Mouse (Mus musculus) lung, embryonic 15.5 days (tissue): ENCODE data around the gene Trp53i11. TPM values are rescaled to one million over a fixed set of nuclear protein-coding genes. Genes with fewer than 3 reads are reported as not detected.

ENCODE experiments used
- ATAC-seq: fragments of 200-750 bp; cut with Nextera tagmentation; 2 replicates; pipeline ENCODE4 v1.8.0; 2017; ENCODE audit warnings: moderate number of reproducible peaks, borderline replicate concordance; ENCODE audit not compliant: low FRiP score, low TSS enrichment; ENCODE audit errors: extremely low read depth
- H3K27ac ChIP-seq: fragments of 300-500 bp; sonication (generic); 2 replicates; pipeline ENCODE4 v1.5.1; 2015; ENCODE audit warnings: moderate library complexity, mild to moderate bottlenecking, inconsistent platforms
- H3K27me3 ChIP-seq: fragments of 300-500 bp; sonication (generic); 2 replicates; pipeline ENCODE4 v1.6.1; 2015; ENCODE audit warnings: inconsistent platforms
- H3K36me3 ChIP-seq: fragments of 300-500 bp; sonication (generic); 2 replicates; pipeline ENCODE4 v1.6.1; 2015; ENCODE audit warnings: inconsistent platforms
- H3K4me1 ChIP-seq: fragments of 300-500 bp; sonication (generic); 2 replicates; pipeline ENCODE4 v1.6.1; 2015; ENCODE audit warnings: inconsistent platforms
- H3K4me2 ChIP-seq: fragments of 300-500 bp; sonication (generic); 2 replicates; pipeline ENCODE4 v1.6.1; 2015; ENCODE audit warnings: inconsistent platforms, mild to moderate bottlenecking, moderate library complexity
- H3K4me3 ChIP-seq: fragments of 300-500 bp; sonication (generic); 2 replicates; pipeline ENCODE4 v1.5.1; 2015; ENCODE audit warnings: mild to moderate bottlenecking, inconsistent platforms
- H3K9ac ChIP-seq: fragments of 300-500 bp; sonication (generic); 2 replicates; pipeline ENCODE4 v1.6.1; 2015; ENCODE audit warnings: inconsistent platforms
- H3K9me3 ChIP-seq: fragments of 300-500 bp; sonication (generic); 2 replicates; pipeline ENCODE4 v1.6.1; 2016; ENCODE audit warnings: inconsistent platforms
- WGBS: fragments of 180-500 bp; shearing (Covaris S2); methylation state at CpG from one replicate; pipeline ENCODE4 v1.1.7; 2015; 5-methylcytosine and 5-hydroxymethylcytosine counted together
- polyA plus RNA-seq: library from polyadenylated mRNA; unstranded; fragments of >200 nt; fragmentation: Nextera tagmentation; extraction: Ambion mirVana; gene quantifications from 2 replicates; pipeline ENCODE4 v1.2.1, GENCODE M21; 2015

Gene Trp53i11
- polyA plus RNA-seq, 1 experiment from 2014 or later, result 29.7 TPM

DNA sequence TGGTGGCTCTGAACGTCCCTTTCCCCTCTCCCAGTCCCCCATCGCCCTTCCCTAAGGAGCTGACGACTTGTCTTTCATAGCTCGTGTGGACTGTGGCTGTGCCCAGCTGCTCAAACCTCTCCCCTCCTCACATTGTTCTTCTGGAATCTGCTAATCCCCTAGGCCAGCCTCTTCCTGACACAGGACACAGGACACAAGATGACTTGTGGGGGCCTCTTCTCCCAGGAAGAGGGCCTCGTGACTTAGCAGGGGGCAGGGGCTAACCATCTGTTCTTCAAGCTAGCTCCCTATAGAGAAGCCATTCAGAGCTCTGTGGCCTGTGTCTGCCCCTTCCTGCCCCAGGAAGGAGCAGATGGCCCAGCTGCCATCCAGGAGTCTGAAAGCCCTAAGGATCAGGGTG, 13.2 kb upstream of the Trp53i11 start:
- Histone ChIP-seq H3K9ac (no peak overlapping the region), H3K27me3 (peaks cover 9% of the 10 kb centered on the region), H3K4me1 (peaks cover 49% of the 10 kb centered on the region), H3K27ac (no peak overlapping the region), H3K36me3 (no peaks in the 10 kb centered on the region), H3K4me2 (no peak overlapping the region), H3K4me3 (no peak overlapping the region), H3K9me3 (no peaks in the 10 kb centered on the region)
- no peak for ATAC-seq
- WGBS, result 32% methylated on average over 5 of the region's 5 CpGs

DNA sequence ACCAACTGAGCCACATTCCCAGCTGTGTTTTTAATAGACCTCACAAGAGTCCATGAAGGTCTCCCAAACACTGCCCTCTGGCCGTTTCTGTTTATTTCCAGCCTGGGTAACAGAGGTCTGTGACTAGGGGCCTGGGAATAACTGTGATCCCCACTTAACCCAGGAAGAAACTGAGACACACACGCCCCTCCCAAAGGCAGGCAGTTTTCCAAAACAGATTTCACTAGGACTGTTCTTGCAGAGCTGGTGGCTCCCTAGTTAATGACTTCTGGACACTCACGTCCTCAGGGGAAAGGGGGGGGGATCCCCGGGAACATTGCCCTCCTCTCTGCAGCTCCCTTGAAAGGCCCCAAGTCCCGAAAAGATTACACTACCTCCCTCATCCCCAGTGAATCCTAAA, 12.1 kb upstream of the Trp53i11 start:
- no peaks in the 10 kb centered on the region for H3K9me3 ChIP-seq
- peaks cover 53% of the 10 kb centered on the region for H3K4me1 ChIP-seq
- no peak overlapping the region for H3K4me2 ChIP-seq
- H3K36me3 ChIP-seq, result no peaks in the 10 kb centered on the region
- H3K4me3 ChIP-seq, result no peak overlapping the region
- H3K9ac ChIP-seq, result no peak overlapping the region
- WGBS, result 21% methylated on average over 5 of the region's 5 CpGs
- peak overlapping the region; percentile 29; the same call in 1 of the 2 replicates for H3K27ac ChIP-seq
- H3K27me3 ChIP-seq, result peaks cover 20% of the 10 kb centered on the region
- ATAC-seq, result peak; percentile 34; the same call in 1 of the 2 replicates

- Histone ChIP-seq H3K27me3 (peaks cover 24% of the 10 kb centered on the region), H3K4me1 (peaks cover 55% of the 10 kb centered on the region), H3K27ac (peak overlapping the region; percentile 17; the same call in 1 of the 2 replicates), H3K4me2 (no peak overlapping the region), H3K4me3 (no peak overlapping the region), H3K9me3 (no peaks in the 10 kb centered on the region), H3K9ac (no peak overlapping the region), H3K36me3 (no peaks in the 10 kb centered on the region)
- WGBS, result 62% methylated on average over 2 of the region's 2 CpGs
- ATAC-seq, result no peak
These were observed 11.6 kb upstream of the Trp53i11 start for GRCm38 (mm10) chr2:93175721-93176120.

DNA sequence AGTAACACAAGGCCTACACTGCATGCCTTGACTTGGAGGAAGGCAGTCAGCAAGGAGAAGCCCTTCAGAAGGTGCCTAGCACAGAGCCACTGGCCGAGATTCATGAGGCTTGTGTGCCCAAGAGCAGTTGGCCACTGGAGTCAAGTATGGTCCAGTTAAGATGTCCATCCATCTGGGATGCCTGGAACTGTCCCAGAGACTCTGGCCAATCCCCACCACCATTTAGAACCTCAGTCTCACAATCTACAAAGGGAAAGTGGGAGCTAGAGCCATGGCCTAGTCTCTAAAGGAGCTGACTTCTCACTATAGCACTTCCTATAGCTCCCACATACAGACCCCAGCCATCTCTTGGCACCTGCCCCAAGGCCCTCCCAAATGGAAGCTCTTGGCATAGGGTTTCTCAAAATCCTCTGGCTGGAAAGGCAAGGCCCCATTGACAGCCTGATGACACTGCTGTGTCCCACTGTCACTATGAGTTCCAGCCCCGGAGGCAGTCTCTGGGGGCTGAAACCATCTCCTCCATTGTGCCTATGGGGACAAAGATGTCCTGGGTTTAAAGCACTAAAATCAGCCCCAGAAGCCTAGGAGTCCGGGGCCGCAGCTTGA, 11.1 kb upstream of the Trp53i11 start:
- ATAC-seq, result no peak
- H3K4me2 ChIP-seq, result no peak overlapping the region
- 37% methylated on average over 4 of the region's 4 CpGs for WGBS

DNA sequence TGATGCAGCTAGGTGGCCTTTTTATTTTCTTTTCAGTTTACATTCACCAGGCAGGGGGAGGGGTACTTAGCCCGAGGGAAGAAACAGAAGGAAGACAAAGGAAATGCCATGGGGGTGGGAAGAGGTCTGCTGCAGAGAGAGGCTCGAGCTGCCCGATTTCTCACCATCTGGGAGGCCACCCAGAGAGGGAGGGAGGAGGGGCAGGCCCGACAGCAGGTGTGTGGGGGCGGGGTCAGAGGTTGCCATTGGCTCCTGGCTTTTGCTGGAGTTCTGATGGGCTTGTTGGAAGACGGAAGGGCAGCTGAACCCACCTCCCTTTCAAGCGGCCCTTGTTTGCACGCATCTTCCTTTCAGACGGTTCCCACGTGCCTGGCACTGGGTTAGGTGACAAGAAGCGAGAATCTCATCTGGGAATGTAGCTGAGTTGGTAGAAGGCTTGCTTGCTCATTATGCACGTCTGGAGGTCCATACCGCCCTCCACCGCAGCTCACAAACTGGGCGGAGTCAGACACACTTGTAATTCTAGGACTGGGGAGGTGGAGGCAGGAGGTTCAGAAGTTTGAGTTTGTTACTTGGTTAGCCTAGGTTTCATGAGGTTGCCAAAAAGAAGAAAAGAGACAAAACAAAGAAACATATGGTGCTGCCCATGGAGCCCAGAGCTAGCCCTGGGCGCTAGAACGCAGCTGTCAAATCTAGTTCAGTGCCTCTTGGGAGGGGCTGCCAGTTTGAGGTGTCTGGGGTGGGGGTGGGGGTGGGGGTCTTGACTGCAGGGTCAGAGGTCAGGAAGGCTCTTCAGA, 10.3 kb upstream of the Trp53i11 start:
- no peaks in the 10 kb centered on the region for H3K36me3 ChIP-seq
- peaks cover 33% of the 10 kb centered on the region for H3K27me3 ChIP-seq
- no peak overlapping the region for H3K9ac ChIP-seq
- peaks cover 48% of the 10 kb centered on the region for H3K4me1 ChIP-seq
- WGBS, result 10% methylated on average over 17 of the region's 17 CpGs
- H3K27ac ChIP-seq, result no peak overlapping the region
- peak; percentile 19; the same call in 1 of the 2 replicates for ATAC-seq
- H3K4me2 ChIP-seq, result peak overlapping the region; percentile 44
- no peaks in the 10 kb centered on the region for H3K9me3 ChIP-seq
- peak overlapping the region; percentile 11; the same call in 1 of the 2 replicates for H3K4me3 ChIP-seq

More for the DNA sequence above, 11.1 kb upstream of the Trp53i11 start:
- no peak overlapping the region for H3K4me3 ChIP-seq
- H3K4me1 ChIP-seq, result peaks cover 49% of the 10 kb centered on the region
- H3K9ac ChIP-seq, result no peak overlapping the region
- H3K27ac ChIP-seq, result no peak overlapping the region
- no peaks in the 10 kb centered on the region for H3K36me3 ChIP-seq
- peaks cover 28% of the 10 kb centered on the region for H3K27me3 ChIP-seq
- H3K9me3 ChIP-seq, result no peaks in the 10 kb centered on the region

DNA sequence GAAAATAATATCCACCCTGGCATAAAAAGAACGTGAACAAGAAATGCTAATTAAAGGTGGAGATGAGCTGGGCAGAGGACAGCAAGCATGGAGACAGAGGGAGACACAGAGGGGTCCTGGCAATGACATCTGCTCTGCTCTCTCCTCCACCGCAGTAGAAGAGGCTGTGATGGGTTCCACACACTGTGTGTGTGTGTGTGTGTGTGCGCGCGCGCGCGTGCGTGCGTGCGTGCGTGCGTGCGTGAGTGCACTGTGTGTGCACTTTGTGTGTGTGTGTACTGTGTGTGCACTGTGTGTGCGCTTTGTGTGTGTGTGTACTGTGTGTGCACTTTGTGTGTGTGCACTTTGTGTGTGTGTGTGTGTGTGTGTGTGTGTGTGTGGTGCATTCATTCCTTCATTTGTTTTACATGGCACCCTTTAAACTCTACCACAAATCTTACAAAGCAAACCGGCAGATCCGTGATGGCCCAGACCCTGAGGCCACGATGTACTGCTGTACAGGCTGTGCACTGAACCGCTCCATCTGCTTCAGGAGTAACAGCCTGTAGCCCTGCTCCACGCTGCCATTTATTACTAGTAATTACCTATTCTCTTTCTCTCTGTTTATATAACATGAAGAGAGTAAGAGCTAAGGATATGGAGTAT, 9.6 kb upstream of the Trp53i11 start:
- no peak for ATAC-seq
- Histone ChIP-seq H3K27ac (no peak overlapping the region), H3K4me1 (peaks cover 46% of the 10 kb centered on the region), H3K9ac (no peak overlapping the region), H3K4me2 (no peak overlapping the region), H3K9me3 (no peaks in the 10 kb centered on the region), H3K36me3 (no peaks in the 10 kb centered on the region), H3K4me3 (no peak overlapping the region), H3K27me3 (peaks cover 36% of the 10 kb centered on the region)
- 81% methylated on average over 20 of the region's 20 CpGs for WGBS

- Histone ChIP-seq H3K4me1 (peaks cover 46% of the 10 kb centered on the region), H3K27ac (no peak overlapping the region), H3K4me2 (no peak overlapping the region), H3K27me3 (peaks cover 36% of the 10 kb centered on the region), H3K36me3 (no peaks in the 10 kb centered on the region), H3K9ac (no peak overlapping the region), H3K4me3 (no peak overlapping the region), H3K9me3 (no peaks in the 10 kb centered on the region)
- 80% methylated on average over 4 of the region's 4 CpGs for WGBS
- no peak for ATAC-seq
These were observed 9.1 kb upstream of the Trp53i11 start for GRCm38 (mm10) chr2:93178313-93178677.

GRCm38 (mm10) chr2:93179603-93180002, 7.7 kb upstream of the Trp53i11 start:
- no peak for ATAC-seq
- Histone ChIP-seq H3K36me3 (no peaks in the 10 kb centered on the region), H3K9ac (no peak overlapping the region), H3K9me3 (no peaks in the 10 kb centered on the region), H3K27ac (no peak overlapping the region), H3K4me2 (no peak overlapping the region), H3K4me1 (peaks cover 39% of the 10 kb centered on the region), H3K27me3 (peaks cover 40% of the 10 kb centered on the region), H3K4me3 (no peak overlapping the region)
- WGBS, result 64% methylated on average over 5 of the region's 5 CpGs

- peaks cover 34% of the 10 kb centered on the region for H3K4me1 ChIP-seq
- peak overlapping the region; percentile 28 for H3K4me3 ChIP-seq
- H3K9ac ChIP-seq, result peak overlapping the region; percentile 21
- WGBS, result 5% methylated on average over 39 of the region's 41 CpGs
- H3K4me2 ChIP-seq, result peak overlapping the region; percentile 60
- H3K27me3 ChIP-seq, result peaks cover 40% of the 10 kb centered on the region
- ATAC-seq, result no peak
- no peaks in the 10 kb centered on the region for H3K36me3 ChIP-seq
- H3K9me3 ChIP-seq, result no peaks in the 10 kb centered on the region
- H3K27ac ChIP-seq, result no peak overlapping the region
These were observed 7.1 kb upstream of the Trp53i11 start for GRCm38 (mm10) chr2:93180077-93180844.

GRCm38 (mm10) chr2:93182859-93183258, 4.5 kb upstream of the Trp53i11 start:
- no peak for ATAC-seq
- H3K36me3 ChIP-seq, result no peaks in the 10 kb centered on the region
- H3K27me3 ChIP-seq, result peaks cover 48% of the 10 kb centered on the region
- H3K4me3 ChIP-seq, result no peak overlapping the region
- H3K9me3 ChIP-seq, result no peaks in the 10 kb centered on the region
- H3K4me1 ChIP-seq, result peaks cover 9% of the 10 kb centered on the region
- H3K9ac ChIP-seq, result no peak overlapping the region
- 65% methylated on average over 11 of the region's 11 CpGs for WGBS
- no peak overlapping the region for H3K4me2 ChIP-seq
- no peak overlapping the region for H3K27ac ChIP-seq

DNA sequence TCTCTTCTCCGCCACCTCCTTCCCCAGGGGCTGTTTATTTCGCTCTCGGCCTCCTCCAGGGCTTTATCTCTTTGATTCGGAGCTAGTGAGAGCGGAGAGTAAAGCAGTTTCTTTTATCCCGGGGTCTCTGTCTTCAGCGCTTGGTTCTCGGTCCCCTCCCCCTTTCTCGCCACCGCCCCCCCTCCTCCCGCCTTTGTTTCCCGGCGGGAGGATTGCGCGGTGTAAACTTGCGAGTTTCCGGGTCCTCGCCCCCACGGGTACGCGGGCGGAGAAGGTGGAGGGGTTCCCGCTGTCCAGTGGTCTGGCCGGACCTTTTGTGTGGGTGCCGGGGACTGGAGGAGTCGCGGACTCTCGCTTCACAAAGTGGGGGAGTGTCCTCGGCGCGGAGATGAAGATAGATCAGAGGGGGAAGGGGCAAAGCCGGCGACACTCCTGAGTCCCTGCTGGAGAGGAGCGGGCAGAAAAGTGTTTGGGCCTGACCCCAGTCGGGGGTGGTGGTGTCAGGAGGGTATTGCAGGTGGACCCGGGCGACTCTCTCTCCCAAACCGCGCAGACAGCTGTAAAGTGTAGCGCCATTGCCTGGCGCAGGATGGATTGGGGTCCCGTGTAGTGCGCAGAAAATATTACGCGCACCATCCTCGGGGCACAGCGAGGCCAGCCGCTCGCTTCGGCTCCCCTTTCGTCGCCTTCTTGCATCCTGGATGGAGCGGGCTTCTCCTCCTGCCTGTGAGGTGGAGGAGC, 842 bp downstream of the Trp53i11 start:
- H3K4me3 ChIP-seq, result peak overlapping the region; percentile 65
- H3K9ac ChIP-seq, result peak overlapping the region; percentile 64
- H3K4me2 ChIP-seq, result peak overlapping the region; percentile 96
- ATAC-seq, result no peak
- peaks cover 12% of the 10 kb centered on the region for H3K27me3 ChIP-seq
- H3K27ac ChIP-seq, result peak overlapping the region; percentile 52
- peaks cover 33% of the 10 kb centered on the region for H3K4me1 ChIP-seq
- under 1% methylated on average over 53 of the region's 53 CpGs for WGBS
- H3K9me3 ChIP-seq, result no peaks in the 10 kb centered on the region
- H3K36me3 ChIP-seq, result no peaks in the 10 kb centered on the region
